In the genomic region with DNA sequence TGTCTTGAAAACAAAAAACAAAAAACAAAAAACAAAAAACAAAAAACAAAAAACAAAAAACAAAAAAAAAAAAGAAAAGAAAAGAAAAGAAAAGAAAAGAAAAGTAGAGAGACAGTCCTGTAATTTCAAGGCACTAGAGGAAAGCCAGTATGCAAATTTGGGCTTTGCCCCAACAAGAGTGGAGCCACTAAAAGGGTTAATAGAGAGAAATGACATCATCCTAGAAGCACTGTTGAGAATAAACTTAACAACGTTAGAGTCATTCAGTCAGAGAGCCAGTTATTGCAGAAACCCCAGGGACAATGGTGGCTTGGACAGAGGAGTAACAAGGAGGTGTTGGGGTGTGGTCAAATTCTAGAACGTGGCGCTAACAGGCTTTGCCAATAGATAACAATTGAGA, we compare ENCODE assay signal across 27 mouse cellular contexts. TPM values are rescaled to one million over a fixed set of nuclear protein-coding genes. Genes with fewer than 3 reads are reported as not detected.
DNase-seq lines count a peak whose midpoint lies in the region; ATAC-seq and TF ChIP-seq lines count a peak whose summit lies in the region.
"Had no signal": no experiment of that assay in that cellular context is flagged by ENCODE, and none has a peak within 500 bp of the region (broad histone marks: within the 10 kb centered on the region; RNA-seq: fewer than 3 reads in every experiment).

No protein-coding gene starts in this region.

- WGBS in lung, postnatal 0 days, result 29% methylated on average over 3 of the region's 3 CpGs

- H3K4me2 ChIP-seq in lung, postnatal 0 days (replicated peaks; ENCODE audit: low read depth, low read length), result no peak overlapping the region
- H3K4me2 ChIP-seq: embryonic facial prominence, embryonic 13.5 days; embryonic facial prominence, embryonic 15.5 days; forebrain, embryonic 12.5 days had no signal

- ATAC-seq in lung, postnatal 0 days, result no peak
- ATAC-seq: activated CD4-positive, CD25-positive, alpha-beta regulatory T cell, adult 4 months; forebrain, embryonic 14.5 days; forebrain, embryonic 16.5 days; Patski had no signal

- H3K27ac ChIP-seq in lung, postnatal 0 days (ENCODE audit: low read length), result no peak overlapping the region
- H3K27ac ChIP-seq: embryonic facial prominence, embryonic 13.5 days; embryonic facial prominence, embryonic 15.5 days; forebrain, embryonic 10.5 days; forebrain, embryonic 12.5 days had no signal

- DNase-seq in adrenal gland, postnatal 10 days, result peak; percentile 37
- no peak for DNase-seq in adrenal gland, adult (ENCODE audit: inconsistent age in 2 of 2, low spot score in 1 of 2)
- DNase-seq in lung, postnatal 0 days (ENCODE audit: low spot score), result peak; percentile 29
- DNase-seq in lung, postnatal 14 days, result no peak
- peak; percentile 63 for DNase-seq in adipocyte (ENCODE audit: low spot score)
- DNase-seq in natural killer cell, adult 2 months (ENCODE audit: low spot score in 2 of 2), result no peak
- DNase-seq in layer of hippocampus, adult 9-11 months, result no peak
- DNase-seq: adrenal gland, adult 8-10 months; adrenal gland, postnatal 25 days; cerebellum, adult 11-12 months; cerebellum, adult 2 months; cerebellum, adult 9-10 months; cerebellum, postnatal 10 days; cerebellum, postnatal 25 days; embryo, embryonic 11 days had no signal

- H3K36me3 ChIP-seq in lung, postnatal 0 days (ENCODE audit: insufficient read depth, low read length), result no peaks in the 10 kb centered on the region
- H3K36me3 ChIP-seq: embryonic facial prominence, embryonic 13.5 days; embryonic facial prominence, embryonic 15.5 days; forebrain, embryonic 10.5 days; forebrain, embryonic 12.5 days; G1E had no signal

- no peaks in the 10 kb centered on the region for H3K27me3 ChIP-seq in lung, postnatal 0 days (replicated peaks; ENCODE audit: insufficient read depth, low read length)
- H3K27me3 ChIP-seq: embryonic facial prominence, embryonic 13.5 days; embryonic facial prominence, embryonic 15.5 days; forebrain, embryonic 12.5 days; Patski had no signal

- H3K4me1 ChIP-seq in lung, postnatal 0 days (ENCODE audit: insufficient read depth, low read depth, low read length), result peaks cover 12% of the 10 kb centered on the region; the same call in 1 of the 2 replicates
- H3K4me1 ChIP-seq: embryonic facial prominence, embryonic 13.5 days; embryonic facial prominence, embryonic 15.5 days; forebrain, embryonic 12.5 days had no signal

- TF ChIP-seq CTCF in lung, postnatal 0 days (IDR thresholded peaks at IDR 0.05), result no peak

- H3K9ac ChIP-seq in lung, postnatal 0 days (replicated peaks; ENCODE audit: low read depth), result no peak overlapping the region
- H3K9ac ChIP-seq: embryonic facial prominence, embryonic 13.5 days; embryonic facial prominence, embryonic 15.5 days; forebrain, embryonic 12.5 days had no signal

- 0 out of 2 replicates have a peak, but pooled peaks have one; percentile 8 for TF ChIP-seq EP300 in lung, postnatal 0 days (IDR thresholded peaks at IDR 0.05)

- H3K4me3 ChIP-seq in lung, postnatal 0 days (ENCODE audit: low read depth, low read length), result no peak overlapping the region
- H3K4me3 ChIP-seq: embryonic facial prominence, embryonic 13.5 days; embryonic facial prominence, embryonic 15.5 days; erythroblast, embryonic 14.5 days; forebrain, embryonic 10.5 days; forebrain, embryonic 12.5 days had no signal

- H3K9me3 ChIP-seq in lung, postnatal 0 days (ENCODE audit: low read length), result no peaks in the 10 kb centered on the region
- H3K9me3 ChIP-seq: embryonic facial prominence, embryonic 13.5 days; embryonic facial prominence, embryonic 15.5 days; forebrain, embryonic 10.5 days; forebrain, embryonic 12.5 days; G1E had no signal

RNA-seq across cellular contexts. Expression of a gene that starts 41.8 kb away (rescaled TPM):
- 1 to 10 TPM in 1 of 2 experiments, not detected in 1; 1.2 TPM for total RNA-seq in adrenal gland, postnatal 10 days (2021)
- 0.46 and 0.61 TPM in 2 replicates for polyA plus RNA-seq in lung, postnatal 0 days (2015; fragmentation: Nextera tagmentation; extraction: Ambion mirVana)
- total RNA-seq: G1E had no signal
- polyA plus RNA-seq: brain, embryonic 14.5 days; embryonic facial prominence, embryonic 11.5 days; embryonic facial prominence, embryonic 13.5 days; erythroblast, embryonic 14.5 days; forebrain, embryonic 10.5 days; forebrain, embryonic 12.5 days; forebrain, embryonic 14.5 days; G1E had no signal

RNA-seq across cellular contexts. Expression of a gene that starts 44.2 kb away (rescaled TPM):
- total RNA-seq in adrenal gland, postnatal 10 days (2021), result 1 to 10 TPM; 5.7 to 7.9 TPM
- 3.4 and 5.4 TPM in 2 replicates for polyA plus RNA-seq in lung, postnatal 0 days (2015; fragmentation: Nextera tagmentation; extraction: Ambion mirVana)
- polyA plus RNA-seq: embryonic facial prominence, embryonic 11.5 days; embryonic facial prominence, embryonic 13.5 days; erythroblast, embryonic 14.5 days; forebrain, embryonic 12.5 days; forebrain, embryonic 14.5 days; G1E had no signal

RNA-seq across cellular contexts. Expression of a gene that starts 45.0 kb away (rescaled TPM):
- 10 to 100 TPM; 20.0 to 36.7 TPM for total RNA-seq in adrenal gland, postnatal 10 days (2021)
- 52.5 and 64.9 TPM in 2 replicates for polyA plus RNA-seq in lung, postnatal 0 days (2015; fragmentation: Nextera tagmentation; extraction: Ambion mirVana)

Comparison
In these comparisons a context has a peak if more than half of its experiments do, and no peak if none do; other contexts are left out.
1. DNase-seq: peak in adrenal gland, postnatal 10 days (single experiment), lung, postnatal 0 days (single experiment) and adipocyte (single experiment); none in adrenal gland, adult (0 of 2), lung, postnatal 14 days (single experiment), natural killer cell, adult 2 months (0 of 2) and layer of hippocampus, adult 9-11 months (single experiment).